Mouse (Mus musculus): Measurements from ENCODE around the gene Ppp1r21.

The Ppp1r21 gene

DNA sequence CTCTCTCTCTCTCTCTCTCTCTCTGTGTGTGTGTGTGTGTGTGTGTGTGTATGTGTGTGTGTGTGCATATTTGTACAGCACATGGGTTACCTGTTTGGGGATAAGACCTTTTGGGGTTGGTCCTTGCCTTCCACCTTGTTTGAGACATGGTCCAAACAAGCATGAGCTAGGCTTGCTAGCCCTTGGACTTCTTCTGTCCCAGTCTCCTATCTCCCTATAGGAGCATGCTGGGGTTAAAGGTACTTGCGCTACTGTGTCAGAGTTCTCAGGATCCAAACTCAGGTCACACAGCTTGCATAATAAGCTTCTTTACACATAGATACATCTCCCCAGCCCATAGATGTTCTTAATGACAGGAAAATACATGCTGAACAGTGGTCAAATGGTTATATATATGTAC lies 84.8 kb downstream of the Ppp1r21 start:
- no peak for DNase-seq

DNA sequence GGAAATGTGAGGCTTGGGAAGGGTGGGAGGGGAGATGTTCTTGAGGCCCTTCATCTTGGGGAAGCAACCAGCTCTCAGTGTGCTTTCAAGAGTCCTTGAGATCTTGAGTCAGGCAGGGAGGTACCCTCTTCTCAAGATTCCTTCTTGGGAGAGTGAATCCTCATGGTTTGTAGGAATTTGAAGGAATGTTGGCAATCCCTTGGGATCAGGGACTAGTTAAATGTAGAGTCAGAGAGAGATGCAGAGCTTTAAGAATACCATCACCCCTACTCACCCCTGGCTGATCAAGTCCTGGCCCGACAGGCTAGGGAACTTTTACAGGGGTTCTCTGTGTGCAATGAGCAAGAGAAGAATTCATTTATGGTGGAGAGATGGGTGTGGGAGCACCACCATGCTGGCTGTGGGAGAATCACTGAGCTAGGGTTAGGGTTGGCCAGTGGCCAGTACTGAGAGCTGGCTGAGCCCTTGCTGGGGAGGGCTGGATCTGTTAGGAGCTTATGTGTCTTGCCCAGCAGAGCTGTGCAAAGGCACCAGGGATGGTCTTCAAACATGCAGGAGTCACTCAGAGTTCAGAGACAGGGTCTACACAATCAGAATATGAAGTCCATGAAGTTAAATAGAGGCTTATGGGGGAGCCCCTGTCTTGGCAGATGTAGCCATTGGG lies 85.7 kb downstream of the Ppp1r21 start:
- no peak for DNase-seq

DNA sequence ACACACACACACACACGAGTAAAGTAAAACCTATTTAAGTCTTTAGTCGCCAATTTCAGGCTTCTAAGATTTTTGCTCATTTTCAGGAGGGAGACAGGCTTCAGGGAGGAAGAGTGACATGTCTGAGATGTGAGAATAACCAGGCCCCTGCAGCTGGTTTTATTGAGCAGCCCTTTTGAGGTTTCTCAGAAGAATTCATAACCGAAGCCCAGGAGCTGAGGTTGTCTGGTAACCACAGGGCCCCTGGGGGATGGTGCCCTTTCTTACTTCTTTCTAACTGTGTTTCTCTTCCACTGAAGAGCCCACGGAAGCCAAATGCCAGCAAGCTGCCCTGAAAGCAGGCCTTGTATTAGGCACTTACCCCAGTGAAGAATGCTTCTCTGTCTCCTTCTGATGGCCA lies 91.0 kb downstream of the Ppp1r21 start:
- no peak for DNase-seq

DNA sequence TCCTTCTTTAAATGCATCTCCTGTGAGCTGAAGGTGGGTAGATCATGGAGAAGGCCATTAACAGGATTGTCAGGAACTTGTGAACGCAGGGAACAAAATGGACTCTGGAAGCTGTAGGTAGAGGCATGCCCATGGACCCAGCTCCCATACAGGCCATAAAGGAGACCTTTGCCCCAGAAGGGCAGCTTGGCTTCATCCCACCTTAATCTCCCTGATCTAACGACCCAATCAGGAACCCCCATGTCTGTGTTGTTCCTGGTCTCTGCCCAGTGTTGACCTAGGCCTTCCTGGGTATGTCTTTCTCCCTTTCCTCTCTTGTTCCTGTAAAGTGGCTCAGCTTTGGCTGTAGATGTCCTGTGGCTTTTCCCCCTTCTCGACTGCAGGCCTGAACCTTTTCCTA lies 91.5 kb downstream of the Ppp1r21 start:
- no peak for DNase-seq

DNA sequence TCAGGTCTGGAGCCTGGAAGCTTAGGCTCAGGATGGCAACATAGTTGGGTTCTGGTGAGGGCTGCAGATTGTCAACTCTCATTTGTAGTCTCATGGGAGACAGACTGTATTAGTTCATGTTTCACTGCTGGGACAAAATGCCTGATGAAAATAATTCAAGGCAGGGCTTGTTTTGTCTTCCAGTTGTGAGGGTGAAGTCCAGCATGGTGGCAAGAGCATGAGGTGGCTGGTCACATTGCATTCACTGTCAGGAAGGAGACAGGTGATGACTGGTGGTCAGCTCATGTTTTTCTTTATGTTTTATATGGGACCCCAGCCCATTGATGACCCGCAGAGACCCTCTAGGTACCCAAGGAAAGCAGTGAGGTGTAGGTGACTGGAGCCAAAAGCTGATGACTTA lies 92.8 kb downstream of the Ppp1r21 start:
- no peak for DNase-seq

DNA sequence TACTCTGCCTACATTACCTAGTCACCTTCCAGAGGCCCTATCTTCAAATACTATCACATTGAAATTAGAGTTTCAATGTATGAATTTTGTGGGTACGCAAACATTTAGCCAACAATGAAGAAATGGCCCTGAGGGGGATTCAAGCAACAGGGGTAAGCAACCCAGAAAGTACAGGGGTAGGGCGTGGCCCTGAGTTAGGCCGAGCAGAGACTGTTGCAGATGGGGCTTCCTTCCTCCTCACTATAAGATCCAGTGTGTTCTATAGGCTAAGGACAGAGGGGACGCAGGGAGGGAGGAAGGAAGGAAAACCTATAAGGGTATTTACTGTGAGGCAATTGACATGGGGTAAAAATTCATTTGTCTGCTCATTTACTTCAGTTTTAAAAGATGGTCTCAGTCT lies 94.5 kb downstream of the Ppp1r21 start:
- DNase-seq, result no peak

DNA sequence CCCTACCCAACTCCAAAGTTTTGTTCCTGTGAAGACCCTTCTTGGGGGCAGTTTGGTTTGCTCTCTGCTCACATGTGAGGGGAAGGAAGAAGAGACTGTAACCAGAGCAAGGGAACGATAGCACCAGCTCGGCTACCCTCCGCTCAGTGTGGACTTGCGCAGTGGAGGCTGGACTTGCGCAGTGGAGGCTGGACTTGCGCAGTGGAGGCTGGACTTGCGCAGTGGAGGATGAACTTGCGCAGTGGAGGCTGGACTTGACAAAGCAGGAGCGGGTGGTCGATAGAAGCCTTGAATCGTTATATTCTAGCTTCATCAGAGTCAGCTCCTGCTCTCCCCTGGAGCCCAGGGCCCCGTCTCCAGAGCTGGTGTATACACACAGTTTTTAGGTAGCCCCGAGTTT lies 95.4 kb downstream of the Ppp1r21 start:
- DNase-seq, result no peak

DNA sequence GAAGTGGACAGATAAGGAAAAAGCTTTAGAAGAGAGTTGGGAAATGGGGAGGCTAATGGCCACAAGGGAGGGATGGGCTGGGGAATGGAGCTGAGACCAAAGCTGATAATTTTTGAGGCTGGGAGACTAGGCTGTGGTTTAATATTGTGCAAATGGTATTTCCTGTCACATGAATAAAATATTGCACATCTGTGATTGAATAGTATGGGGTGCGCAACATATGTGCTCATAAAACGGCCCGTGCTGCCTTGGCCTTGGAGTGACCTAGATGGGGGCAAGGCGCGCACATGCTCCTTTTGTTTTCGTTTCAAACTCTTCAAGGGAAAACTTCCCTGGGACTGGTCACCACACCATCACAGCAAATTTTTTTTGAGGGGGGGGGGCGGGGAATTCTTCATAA lies 96.0 kb downstream of the Ppp1r21 start:
- DNase-seq, result no peak

DNA sequence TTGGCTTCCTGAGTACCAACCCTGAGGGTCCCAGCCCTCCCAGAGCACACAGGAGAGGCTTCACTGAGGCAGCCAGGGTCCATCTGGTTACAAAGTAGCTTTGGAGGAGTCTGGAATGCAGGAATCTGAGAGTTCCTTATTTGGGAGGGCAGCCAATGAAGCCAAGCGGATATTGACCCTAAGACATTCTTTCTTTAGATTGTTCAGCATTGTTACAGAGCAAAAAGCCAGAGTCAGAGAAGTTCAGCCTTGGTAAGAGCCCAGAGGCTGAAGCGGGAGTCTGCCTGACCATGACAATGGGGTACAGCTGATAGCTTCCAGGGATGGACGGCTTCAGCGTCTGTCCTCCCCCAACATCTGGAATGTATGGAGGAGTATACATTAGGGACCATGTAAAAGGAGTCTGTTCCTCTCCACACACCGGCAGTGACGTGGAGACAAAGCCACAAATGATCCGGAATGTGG lies 96.5 kb downstream of the Ppp1r21 start:
- DNase-seq, result no peak

DNA sequence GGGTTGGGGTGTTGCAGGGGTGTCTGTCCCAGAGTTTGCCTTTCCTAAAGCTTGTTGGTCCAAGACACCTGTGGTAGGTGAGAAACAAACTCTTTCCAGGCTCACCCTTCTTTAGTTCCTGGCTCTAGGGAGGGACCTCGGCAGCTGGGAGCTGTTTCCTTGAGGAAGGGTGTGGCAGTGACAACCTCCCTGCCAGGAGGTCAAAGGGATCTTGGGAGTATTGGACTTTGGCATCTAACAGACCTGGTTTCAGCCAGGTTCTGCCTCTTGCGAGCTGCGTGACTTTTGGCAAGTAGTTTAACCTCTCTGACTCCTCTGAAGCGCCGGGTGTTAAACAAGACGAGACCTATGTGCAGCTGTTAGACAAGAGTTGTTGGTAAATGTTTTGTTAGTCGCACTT lies 97.2 kb downstream of the Ppp1r21 start:
- no peak for DNase-seq

DNA sequence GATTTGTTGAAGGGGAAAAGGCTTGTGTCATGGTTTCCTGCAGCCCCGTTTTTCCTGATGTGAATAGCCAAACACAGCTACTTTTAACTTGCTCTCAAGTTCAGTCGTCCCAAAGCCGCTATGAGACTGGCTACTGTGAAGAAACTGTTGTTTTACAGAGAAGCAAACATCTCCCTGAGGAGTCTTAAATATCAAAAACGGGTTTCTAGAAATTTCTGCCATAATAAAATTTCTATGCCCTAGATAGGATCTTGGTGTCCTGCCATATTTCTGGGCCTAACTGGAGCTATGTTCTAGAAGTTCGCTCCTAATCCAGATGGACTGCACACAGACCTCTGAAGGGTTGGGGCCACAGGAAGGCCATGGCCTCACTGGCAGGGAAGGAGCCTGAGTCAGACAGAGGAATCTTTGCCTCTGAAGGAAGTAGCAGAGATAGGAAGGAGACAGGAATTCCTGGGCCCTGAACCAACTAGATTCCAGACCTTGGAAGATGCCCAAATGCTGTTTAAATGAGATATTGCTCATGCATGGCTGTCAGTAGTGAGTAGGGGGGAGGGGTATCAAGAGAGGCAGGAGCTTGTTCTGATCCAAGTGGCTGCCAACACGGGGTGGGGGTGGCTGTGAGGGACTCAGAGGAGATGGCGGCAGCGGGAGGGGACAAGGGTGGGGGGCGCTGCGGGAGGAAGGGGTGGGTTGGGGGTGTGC lies 98.9 kb downstream of the Ppp1r21 start:
- DNase-seq, result no peak

DNA sequence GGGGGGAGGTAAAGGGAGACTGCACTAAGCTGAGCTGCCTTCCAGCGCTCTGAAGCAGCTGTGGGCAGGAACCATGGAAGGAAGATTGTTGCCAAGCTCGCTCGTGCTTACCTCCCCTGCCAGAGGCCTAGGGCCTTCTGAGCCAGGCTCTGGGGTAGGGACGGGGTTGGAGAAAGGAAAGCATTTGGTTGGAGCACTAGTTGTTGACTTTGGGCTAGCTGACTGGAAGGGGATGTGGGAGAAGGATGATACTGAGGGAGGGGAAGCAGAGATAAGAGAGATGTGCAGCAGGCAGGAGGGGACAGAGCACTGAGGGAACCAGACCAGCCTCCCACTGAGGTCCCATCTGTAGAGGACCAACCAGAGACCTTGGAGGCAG lies 99.5 kb downstream of the Ppp1r21 start:
- DNase-seq, result no peak

DNA sequence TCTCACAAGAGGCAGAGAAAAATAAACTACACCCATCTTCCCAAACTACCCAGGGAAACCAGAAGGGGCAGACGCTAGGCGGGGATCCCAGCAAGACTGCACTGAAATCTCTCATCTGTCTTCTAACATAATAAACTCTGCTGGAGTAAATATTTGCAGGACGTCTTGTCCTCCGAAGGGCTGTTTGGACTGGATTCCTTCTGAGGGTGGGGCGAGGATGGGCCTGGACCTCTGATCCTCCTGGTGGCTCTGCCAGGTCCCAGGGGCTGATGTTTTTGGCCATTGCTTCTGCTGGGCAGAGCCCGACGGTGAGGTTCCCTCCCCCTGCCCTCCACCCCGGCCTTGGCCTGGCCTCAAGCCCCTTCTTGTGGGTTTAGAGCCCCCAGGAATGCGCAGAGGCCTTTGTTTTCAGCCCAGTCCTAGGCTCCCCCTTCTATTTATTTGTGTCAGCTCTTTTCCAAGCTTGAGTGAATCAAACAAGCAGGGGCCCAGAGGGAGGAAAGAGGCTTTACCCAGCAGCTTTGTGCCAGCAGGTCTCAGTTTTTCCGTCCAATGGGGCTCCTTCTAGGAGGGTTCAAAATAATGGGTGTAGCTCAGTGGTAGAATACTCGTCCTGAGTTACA lies 100.1 kb downstream of the Ppp1r21 start:
- no peak for DNase-seq

DNA sequence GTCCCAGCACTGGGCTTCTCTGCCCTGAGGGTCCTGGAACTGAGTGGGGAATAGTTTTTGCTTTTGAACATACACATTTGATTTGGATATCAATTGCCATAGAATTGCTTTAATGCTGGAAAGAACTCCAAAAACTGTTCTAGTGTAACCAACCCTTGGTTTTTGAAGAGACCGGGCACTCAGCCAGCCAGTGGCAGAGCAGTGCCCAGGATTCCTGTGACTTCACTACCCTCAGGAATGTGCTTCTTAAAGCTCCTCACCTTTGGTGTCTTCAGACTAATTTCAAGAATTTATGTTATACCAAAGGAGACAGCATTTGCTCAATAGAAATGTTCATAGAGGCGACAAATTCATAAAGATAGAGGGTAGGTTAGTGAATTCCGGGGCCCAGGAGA lies 100.6 kb downstream of the Ppp1r21 start:
- no peak for DNase-seq

DNA sequence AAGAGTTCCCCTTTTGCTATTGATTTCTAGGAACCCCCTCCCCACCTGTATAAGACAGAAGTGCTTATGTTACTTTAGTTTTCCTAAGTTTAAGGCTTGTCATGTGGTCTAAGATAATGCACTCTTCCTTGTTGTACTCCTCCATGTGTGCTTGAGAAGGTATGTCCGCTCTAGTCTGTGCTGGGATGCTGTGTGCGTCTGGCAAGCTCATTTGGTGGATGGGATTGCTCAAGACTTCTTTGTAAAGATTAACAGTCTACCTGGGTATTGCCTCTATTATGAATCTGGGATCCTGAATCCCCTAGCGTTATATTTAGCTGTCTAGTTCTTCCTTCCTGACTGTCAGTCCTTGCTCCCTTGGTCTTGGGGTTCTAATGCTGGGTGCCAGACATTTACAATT lies 102.7 kb downstream of the Ppp1r21 start:
- no peak for DNase-seq

DNA sequence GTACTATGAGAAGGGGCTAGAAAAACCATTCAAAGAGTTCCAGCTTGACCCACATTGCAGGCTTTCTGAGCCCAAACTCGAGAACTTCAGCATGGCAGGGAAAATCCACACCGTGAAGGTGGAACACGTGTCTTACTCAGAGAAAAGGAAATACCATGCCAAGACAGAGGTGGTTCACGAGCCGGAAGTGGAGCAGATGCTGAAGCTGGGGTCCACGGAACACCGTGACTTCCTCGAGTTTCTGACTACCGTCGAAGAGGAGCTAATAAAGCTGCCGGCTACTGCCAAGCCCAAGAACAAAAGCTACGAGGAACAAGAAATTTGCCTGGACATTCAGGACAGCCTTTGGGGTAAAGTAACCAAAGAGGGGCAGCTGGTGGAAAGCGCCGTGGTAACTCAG lies 106.2 kb downstream of the Ppp1r21 start:
- no peak for DNase-seq

DNA sequence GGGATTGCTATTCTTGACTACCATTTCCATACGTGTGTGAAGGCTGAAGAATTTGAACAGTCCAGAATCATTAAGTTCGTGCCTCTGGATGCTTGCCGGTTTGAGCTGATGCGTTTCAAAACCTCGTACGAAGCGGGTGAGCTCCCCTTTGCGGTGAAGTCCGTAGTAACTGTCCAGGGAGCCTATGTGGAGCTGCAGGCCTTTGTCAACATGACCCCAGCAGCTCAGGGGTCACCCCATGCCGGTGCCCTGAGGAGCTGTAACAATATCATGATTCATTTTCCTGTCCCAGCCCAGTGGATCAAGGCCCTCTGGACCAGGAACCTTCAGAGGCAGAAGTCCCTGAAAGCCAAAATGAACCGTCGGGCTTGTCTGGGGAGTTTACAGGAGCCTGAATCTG lies 106.7 kb downstream of the Ppp1r21 start:
- DNase-seq, result no peak
